Mouse (Mus musculus) bone marrow, adult 2 months (tissue): ENCODE results near the gene Pin1.

ENCODE experiments used
- CTCF ChIP-seq: fragments of 200-500 bp; IDR thresholded peaks from 2 replicates; pipeline ENCODE4 v1.5.1; 2011; ENCODE audit warnings: low read length, control low read depth; ENCODE audit not compliant: control insufficient read depth, insufficient read depth
- POLR2A ChIP-seq: fragments of 200-500 bp; IDR thresholded peaks from 2 replicates; pipeline ENCODE4 v1.6.1; 2011; ENCODE audit warnings: low read depth, mild to moderate bottlenecking, control low read depth, low read length, borderline replicate concordance; ENCODE audit not compliant: control insufficient read depth

DNA sequence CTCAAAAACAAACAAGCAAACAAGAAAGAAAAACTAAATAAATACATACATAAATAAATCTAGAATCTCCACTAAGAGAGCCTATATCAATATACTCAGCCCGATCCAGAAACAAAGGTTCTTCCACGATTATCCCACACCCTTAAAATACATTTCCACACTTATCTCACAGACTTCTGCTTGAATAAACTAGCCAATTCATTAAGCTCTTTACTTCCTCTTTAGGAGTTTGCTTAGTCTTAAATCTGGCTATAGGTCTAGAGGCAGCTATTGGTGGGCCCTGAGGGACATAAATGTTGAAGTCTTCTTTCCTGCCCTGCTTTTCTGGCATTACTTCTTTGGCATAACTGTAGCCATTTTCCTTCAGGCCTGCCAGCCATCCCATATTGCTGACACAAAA is 20.6 kb upstream of the Pin1 start:
- TF ChIP-seq POLR2A (no peak), CTCF (no peak)
